Mouse (Mus musculus): Measurements from ENCODE around the gene Rusc2.

DNA sequence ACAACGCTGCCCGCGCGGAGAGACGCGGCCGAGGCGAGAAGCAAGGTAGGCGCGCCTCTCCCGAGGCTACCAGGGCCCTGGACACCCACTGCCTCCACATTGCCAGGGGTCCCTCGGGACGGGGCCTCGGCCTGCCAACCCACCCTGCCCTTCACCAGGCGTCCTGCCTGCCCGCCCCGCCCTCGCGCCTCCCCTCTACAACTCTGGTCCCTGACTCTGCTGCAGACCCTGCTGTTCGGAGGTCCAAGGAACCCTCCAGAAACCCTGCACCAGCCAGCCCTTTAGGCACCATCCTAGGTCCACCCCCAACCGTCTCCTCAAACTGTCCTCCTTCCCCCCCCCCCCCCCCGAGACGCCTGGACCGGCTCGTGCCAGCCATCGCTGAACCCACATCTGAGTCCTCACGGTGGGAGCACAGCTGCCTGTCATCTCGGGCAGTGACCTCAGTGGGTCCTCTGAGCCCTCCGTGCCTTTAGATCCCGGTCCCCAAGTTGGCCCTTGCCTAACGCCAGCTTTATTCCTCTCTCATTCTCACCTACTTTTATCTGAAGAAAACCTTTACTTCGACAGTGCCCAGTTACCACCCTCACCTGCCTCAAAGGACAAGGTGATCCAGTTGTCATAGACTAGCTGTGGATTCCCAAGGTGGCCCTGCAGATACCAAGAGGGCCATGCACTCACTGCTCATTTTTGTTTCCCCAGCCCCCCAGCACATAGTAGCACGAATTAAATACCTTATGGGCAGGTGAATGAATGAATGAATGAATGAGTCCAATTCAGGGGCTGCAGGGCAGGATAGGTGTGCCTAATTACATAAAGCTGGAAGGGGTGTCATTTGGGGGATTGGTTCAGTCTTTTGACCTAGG, 609 bp downstream of the Rusc2 start:
- TF ChIP-seq CTCF (IDR thresholded peaks at IDR 0.05; ENCODE audit: low read depth) (no peak), EP300 (optimal IDR thresholded peaks at IDR 0.05) (no peak)

Data from stomach, postnatal 0 days (tissue).